Mouse (Mus musculus): ENCODE data around the gene Suclg2. TPM values are rescaled to one million over a fixed set of nuclear protein-coding genes. Genes with fewer than 3 reads are reported as not detected.

The Suclg2 gene
- polyA plus RNA-seq (2012; ENCODE audit: low replicate concordance) = 24.3 and 33.5 TPM in 2 replicates

GRCm38 (mm10) chr6:95718031-95718968 lies at the start of gene Suclg2:
Gene Suclg2, minus strand, starts transcription at chr6:95718800.

